In genomic region chr11:115475758-115476237, GRCm38 (mm10) we compare ENCODE assay signal across 8 mouse cellular contexts. TPM values are rescaled to one million over a fixed set of nuclear protein-coding genes. Genes with fewer than 3 reads are reported as not detected.
A peak's percentile ranks its signal among the peaks of the same experiment; 100 is the strongest.
DNase-seq lines count a peak whose midpoint lies in the region; ATAC-seq and TF ChIP-seq lines count a peak whose summit lies in the region.

No protein-coding gene starts in this region.

- H3K4me3 ChIP-seq in kidney, embryonic 14.5 days (ENCODE audit: low read length) = peak overlapping the region; percentile 94
- H3K4me3 ChIP-seq in bone marrow, adult 2 months (replicated peaks; ENCODE audit: control insufficient read depth, low read depth, low read length) = peak overlapping the region; percentile 94
- H3K4me3 ChIP-seq in hindbrain, embryonic 15.5 days = peak overlapping the region; percentile 89
- peak overlapping the region; percentile 93 for H3K4me3 ChIP-seq in midbrain, embryonic 13.5 days (replicated peaks)

- peak overlapping the region; percentile 89 for H3K4me2 ChIP-seq in kidney, embryonic 14.5 days (replicated peaks; ENCODE audit: low read depth, low read length)
- H3K4me2 ChIP-seq in hindbrain, embryonic 15.5 days = peak overlapping the region; percentile 93
- peak overlapping the region; percentile 85 for H3K4me2 ChIP-seq in midbrain, embryonic 13.5 days (replicated peaks)

- 0 out of 2 replicates have a peak, but pooled peaks have one; percentile 6 for TF ChIP-seq CTCF in bone marrow, adult 2 months (IDR thresholded peaks at IDR 0.05; ENCODE audit: control insufficient read depth, insufficient read depth, low read length)

- peaks cover 8% of the 10 kb centered on the region; the same call in 1 of the 2 replicates for H3K36me3 ChIP-seq in kidney, embryonic 14.5 days (ENCODE audit: control insufficient read depth, insufficient read depth, low read length)
- no peaks in the 10 kb centered on the region for H3K36me3 ChIP-seq in hindbrain, embryonic 15.5 days
- H3K36me3 ChIP-seq in midbrain, embryonic 13.5 days = peaks cover 6% of the 10 kb centered on the region; the same call in 1 of the 2 replicates

- H3K27me3 ChIP-seq in kidney, embryonic 14.5 days (ENCODE audit: control insufficient read depth, insufficient read depth, low read length) = no peaks in the 10 kb centered on the region
- H3K27me3 ChIP-seq in hindbrain, embryonic 15.5 days = no peaks in the 10 kb centered on the region
- no peaks in the 10 kb centered on the region for H3K27me3 ChIP-seq in midbrain, embryonic 13.5 days

- H3K9me3 ChIP-seq in kidney, embryonic 14.5 days (ENCODE audit: control insufficient read depth, low read length) = no peaks in the 10 kb centered on the region
- no peaks in the 10 kb centered on the region for H3K9me3 ChIP-seq in hindbrain, embryonic 15.5 days
- H3K9me3 ChIP-seq in midbrain, embryonic 13.5 days = no peaks in the 10 kb centered on the region

- peaks cover 26% of the 10 kb centered on the region for H3K4me1 ChIP-seq in kidney, embryonic 14.5 days (ENCODE audit: control insufficient read depth, insufficient read depth, low read length)
- H3K4me1 ChIP-seq in bone marrow, adult 2 months (ENCODE audit: control insufficient read depth, insufficient read depth, low read length) = peaks cover 7% of the 10 kb centered on the region
- peaks cover 31% of the 10 kb centered on the region for H3K4me1 ChIP-seq in hindbrain, embryonic 15.5 days (replicated peaks)
- H3K4me1 ChIP-seq in midbrain, embryonic 13.5 days (replicated peaks) = peaks cover 40% of the 10 kb centered on the region

- 5% methylated on average over 28 of the region's 28 CpGs for WGBS in kidney, embryonic 14.5 days
- under 1% methylated on average over 28 of the region's 28 CpGs for WGBS in bone marrow, adult 2 months
- WGBS in hindbrain, embryonic 15.5 days = 6% methylated on average over 28 of the region's 28 CpGs
- 5% methylated on average over 28 of the region's 28 CpGs for WGBS in midbrain, embryonic 13.5 days

- H3K27ac ChIP-seq in kidney, embryonic 14.5 days (ENCODE audit: low read depth, low read length) = no peak overlapping the region
- H3K27ac ChIP-seq in bone marrow, adult 2 months (ENCODE audit: control insufficient read depth, insufficient read depth, low read depth, low read length, poor library complexity) = peak overlapping the region; percentile 97
- H3K27ac ChIP-seq in hindbrain, embryonic 15.5 days (replicated peaks) = peak overlapping the region; percentile 88
- peak overlapping the region; percentile 86; the same call in 1 of the 2 replicates for H3K27ac ChIP-seq in midbrain, embryonic 13.5 days

- DNase-seq in kidney, postnatal 10 days = no peak
- no peak for DNase-seq in right cerebral cortex, postnatal 4 days
- DNase-seq in cerebellum, postnatal 4 days (ENCODE audit: low spot score in 2 of 2) = no peak

- peak overlapping the region; percentile 80 for H3K9ac ChIP-seq in kidney, embryonic 14.5 days (ENCODE audit: low read depth, low read length)
- H3K9ac ChIP-seq in hindbrain, embryonic 15.5 days = peak overlapping the region; percentile 81
- H3K9ac ChIP-seq in midbrain, embryonic 13.5 days (replicated peaks) = peak overlapping the region; percentile 84

- no peak for TF ChIP-seq POLR2A in bone marrow, adult 2 months (IDR thresholded peaks at IDR 0.05; ENCODE audit: borderline replicate concordance, control insufficient read depth, low read depth, low read length)

- peak; percentile 23 for ATAC-seq in kidney, embryonic 14.5 days (ENCODE audit: low FRiP score, low TSS enrichment)
- peak; percentile 66; the same call in 1 of the 2 replicates for ATAC-seq in hindbrain, embryonic 15.5 days (ENCODE audit: low FRiP score, low read depth)
- ATAC-seq in midbrain, embryonic 13.5 days = no peak; the same call in 1 of the 2 replicates
- ATAC-seq in activated CD4-positive, CD25-positive, alpha-beta regulatory T cell, adult 4 months = no peak

RNA-seq across cellular contexts. Expression of gene Armc7, which starts 0.3 kb away (rescaled TPM):
- 5.7 and 7.9 TPM in 2 replicates for polyA plus RNA-seq in kidney, embryonic 14.5 days (2014; fragmentation: Nextera tagmentation; extraction: Ambion mirVana)
- 4.4 and 18.7 TPM in 2 replicates for polyA plus RNA-seq in bone marrow, adult 2 months (2011; ENCODE audit: insufficient read depth, insufficient read length, low replicate concordance, missing spikeins)
- 16.3 and 18.2 TPM in 2 replicates for polyA plus RNA-seq in hindbrain, embryonic 15.5 days (2015; fragmentation: Nextera tagmentation; extraction: Ambion mirVana)
- polyA plus RNA-seq in midbrain, embryonic 13.5 days (2015; fragmentation: Nextera tagmentation; extraction: Ambion mirVana) = 17.4 and 17.8 TPM in 2 replicates
- polyA plus RNA-seq in activated CD4-positive, CD25-positive, alpha-beta regulatory T cell, adult 4 months (2017; shearing (Covaris generic)) = 10 to 100 TPM; 49.9 to 59.3 TPM

RNA-seq across cellular contexts. Expression of gene Slc16a5, which starts 13.5 kb away (rescaled TPM):
- 9.0 and 10.7 TPM in 2 replicates for polyA plus RNA-seq in kidney, embryonic 14.5 days (2014; fragmentation: Nextera tagmentation; extraction: Ambion mirVana)
- polyA plus RNA-seq in bone marrow, adult 2 months (2011; ENCODE audit: insufficient read depth, insufficient read length, low replicate concordance, missing spikeins) = 1.8 TPM in 1 of 2 replicates, not detected in the other
- 0.17 and 0.24 TPM in 2 replicates for polyA plus RNA-seq in hindbrain, embryonic 15.5 days (2015; fragmentation: Nextera tagmentation; extraction: Ambion mirVana)
- polyA plus RNA-seq in midbrain, embryonic 13.5 days (2015; fragmentation: Nextera tagmentation; extraction: Ambion mirVana) = 0.09 and 0.13 TPM in 2 replicates
- polyA plus RNA-seq in activated CD4-positive, CD25-positive, alpha-beta regulatory T cell, adult 4 months (2017; shearing (Covaris generic)) = 1 to 10 TPM; 2.9 to 3.1 TPM

RNA-seq across cellular contexts. Expression of gene Nt5c, which starts 15.9 kb away (rescaled TPM):
- 75.6 and 76.3 TPM in 2 replicates for polyA plus RNA-seq in kidney, embryonic 14.5 days (2014; fragmentation: Nextera tagmentation; extraction: Ambion mirVana)
- polyA plus RNA-seq in bone marrow, adult 2 months (2011; ENCODE audit: insufficient read depth, insufficient read length, low replicate concordance, missing spikeins) = 47.5 and 56.4 TPM in 2 replicates
- 88.4 and 101 TPM in 2 replicates for polyA plus RNA-seq in hindbrain, embryonic 15.5 days (2015; fragmentation: Nextera tagmentation; extraction: Ambion mirVana)
- polyA plus RNA-seq in midbrain, embryonic 13.5 days (2015; fragmentation: Nextera tagmentation; extraction: Ambion mirVana) = 90.2 and 96.5 TPM in 2 replicates
- polyA plus RNA-seq in activated CD4-positive, CD25-positive, alpha-beta regulatory T cell, adult 4 months (2017; shearing (Covaris generic)) = 100 to 1,000 TPM; 287 to 293 TPM

RNA-seq across cellular contexts. Expression of gene Trim80, which starts 35.5 kb away (rescaled TPM):
- polyA plus RNA-seq in kidney, embryonic 14.5 days (2014; fragmentation: Nextera tagmentation; extraction: Ambion mirVana) = 0.14 and 0.33 TPM in 2 replicates
- not detected in 2 replicates for polyA plus RNA-seq in bone marrow, adult 2 months (2011; ENCODE audit: insufficient read depth, insufficient read length, low replicate concordance, missing spikeins)
- not detected in 2 replicates for polyA plus RNA-seq in hindbrain, embryonic 15.5 days (2015; fragmentation: Nextera tagmentation; extraction: Ambion mirVana)
- not detected in 2 replicates for polyA plus RNA-seq in midbrain, embryonic 13.5 days (2015; fragmentation: Nextera tagmentation; extraction: Ambion mirVana)
- not detected for polyA plus RNA-seq in activated CD4-positive, CD25-positive, alpha-beta regulatory T cell, adult 4 months (2017; shearing (Covaris generic))

RNA-seq across cellular contexts. Expression of gene Jpt1, which starts 38.4 kb away (rescaled TPM):
- 487 and 524 TPM in 2 replicates for polyA plus RNA-seq in kidney, embryonic 14.5 days (2014; fragmentation: Nextera tagmentation; extraction: Ambion mirVana)
- polyA plus RNA-seq in bone marrow, adult 2 months (2011; ENCODE audit: insufficient read depth, insufficient read length, low replicate concordance, missing spikeins) = 106 and 149 TPM in 2 replicates
- 1,345 and 1,399 TPM in 2 replicates for polyA plus RNA-seq in hindbrain, embryonic 15.5 days (2015; fragmentation: Nextera tagmentation; extraction: Ambion mirVana)
- 1,462 and 1,532 TPM in 2 replicates for polyA plus RNA-seq in midbrain, embryonic 13.5 days (2015; fragmentation: Nextera tagmentation; extraction: Ambion mirVana)
- polyA plus RNA-seq in activated CD4-positive, CD25-positive, alpha-beta regulatory T cell, adult 4 months (2017; shearing (Covaris generic)) = 100 to 1,000 TPM; 506 to 510 TPM

Comparison
In these comparisons a context has a peak if more than half of its experiments do, and no peak if none do; other contexts are left out.
1. ATAC-seq: peak in kidney, embryonic 14.5 days (single experiment) and hindbrain, embryonic 15.5 days (single experiment); none in midbrain, embryonic 13.5 days (single experiment) and activated CD4-positive, CD25-positive, alpha-beta regulatory T cell, adult 4 months (single experiment).
2. Peak in every context shown above with its lines, with median percentiles within 50 percentile points of each other: H3K4me2 ChIP-seq, H3K4me3 ChIP-seq and H3K9ac ChIP-seq.